Mouse (Mus musculus) G1E (cell line): Measurements from ENCODE around the gene Hhipl1.

ENCODE experiments used
- CTCF ChIP-seq: IDR thresholded peaks from 2 replicates; pipeline ENCODE4 v1.5.1; 2012; ENCODE audit warnings: low read depth, low read length, inconsistent platforms, mixed read lengths
- GATA1 ChIP-seq: IDR thresholded peaks from 2 replicates; pipeline ENCODE4 v1.6.1; 2012; ENCODE audit warnings: borderline replicate concordance, low read length, inconsistent platforms, mixed read lengths

DNA sequence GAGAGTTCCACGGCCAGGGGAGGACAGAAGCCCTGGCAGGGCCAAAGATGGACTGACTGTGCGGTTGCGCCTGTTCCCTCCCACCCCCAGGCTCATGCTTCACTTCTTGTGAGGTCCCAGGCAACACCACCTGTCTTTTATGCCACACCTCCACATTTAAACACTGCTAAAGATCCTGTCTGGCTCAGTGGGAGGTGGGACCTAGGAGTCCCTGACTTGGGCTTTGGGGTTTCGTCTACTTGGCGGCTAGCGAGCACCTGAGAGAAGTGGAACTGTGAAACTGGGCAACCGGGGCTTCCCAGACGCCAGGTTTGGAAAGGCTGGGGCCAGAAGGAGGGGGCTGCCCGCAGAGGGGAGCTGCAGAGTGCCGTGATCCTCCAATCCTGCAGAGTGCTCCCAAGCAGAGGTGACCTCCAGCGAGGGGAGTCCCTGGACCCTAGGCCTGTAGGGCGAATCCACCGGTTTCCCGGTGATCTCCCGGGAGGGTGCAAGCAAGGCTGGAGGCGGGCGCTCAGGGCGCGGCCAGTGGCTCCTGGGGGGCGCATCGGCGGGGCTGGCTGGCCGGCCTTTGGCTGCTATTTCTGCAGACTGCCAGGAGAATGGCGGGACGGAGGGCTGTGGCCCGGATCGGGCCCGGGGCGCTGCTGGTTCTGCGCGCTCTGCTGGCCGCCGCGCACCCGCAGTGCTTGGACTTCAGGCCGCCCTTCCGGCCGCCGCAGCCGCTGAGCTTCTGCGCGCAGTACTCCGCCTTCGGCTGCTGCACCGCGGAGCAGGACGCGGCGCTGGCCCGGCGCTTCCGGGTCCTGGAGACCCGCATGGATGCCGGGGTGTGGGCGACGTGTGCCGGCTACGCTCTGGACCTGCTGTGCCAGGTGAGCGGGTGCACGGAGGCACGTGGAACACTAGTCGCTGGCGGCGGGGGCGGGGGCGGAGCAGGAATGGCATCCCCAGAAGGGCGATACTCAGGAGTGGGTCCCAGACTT, at the start of gene Hhipl1:
- TF ChIP-seq CTCF (no peak), GATA1 (no peak)
